Mouse (Mus musculus) CH12.LX (cell line): ENCODE measurements at regions not wholly inside any gene's neighbourhood (a gene's known extent, or its start where the extent isn't known, plus 50 kb on each side); places are given as distances from the start of the nearest gene placed in this dataset.

Experiments
- DNase-seq: peaks from one replicate; pipeline ENCODE4 v3.0.0-alpha.2; 2013; ENCODE audit errors: extremely low read depth
- H3K27ac ChIP-seq: 2 replicates; pipeline ENCODE4 v1.5.1; 2012; ENCODE audit warnings: low read depth, mild to moderate bottlenecking, control low read depth, moderate library complexity; ENCODE audit not compliant: insufficient read depth
- H3K27me3 ChIP-seq: replicated peaks from 2 replicates; pipeline ENCODE3; 2012; ENCODE audit warnings: inconsistent platforms
- H3K36me3 ChIP-seq, 2 experiments: replicated peaks in 1 of 2; 2 replicates each; pipeline versions ENCODE3 to v1.6.1; 2012; ENCODE audit warnings: inconsistent platforms in 1 of 2, low read length in 1 of 2, mild to moderate bottlenecking in 1 of 2, mixed read lengths in 1 of 2, moderate library complexity in 1 of 2; ENCODE audit not compliant: control insufficient read depth in 1 of 2, insufficient read depth in 1 of 2
- H3K4me1 ChIP-seq, 2 experiments: 2 replicates each; pipeline ENCODE4 v1.6.1; 2012; ENCODE audit warnings: inconsistent platforms in 1 of 2, moderate library complexity in 1 of 2; ENCODE audit not compliant: insufficient read depth in 2 of 2, control insufficient read depth in 1 of 2
- H3K4me2 ChIP-seq: 2 replicates; pipeline ENCODE4 v1.6.1; 2012; ENCODE audit warnings: low read depth, mild to moderate bottlenecking, control low read depth; ENCODE audit not compliant: poor library complexity, insufficient read depth, severe bottlenecking
- H3K4me3 ChIP-seq, 3 experiments: fragments of 150-350 bp in 1 of 3; sonication (generic) in 1 of 3; replicated peaks in 1 of 3; 2 replicates each; pipeline versions ENCODE3 to v1.5.1; 2011 to 2012; ENCODE audit warnings: low read depth in 2 of 3, low read length in 2 of 3, mild to moderate bottlenecking in 2 of 3, moderate library complexity in 2 of 3, control low read depth in 1 of 3, improper control_type of control experiment in 1 of 3, inconsistent platforms in 1 of 3, mixed read lengths in 1 of 3; ENCODE audit not compliant: poor library complexity in 1 of 3
- H3K79me2 ChIP-seq: replicated peaks from 2 replicates; pipeline ENCODE4 v1.6.1; 2012; ENCODE audit warnings: mild to moderate bottlenecking, moderate library complexity; ENCODE audit not compliant: control insufficient read depth, poor library complexity, insufficient read depth, severe bottlenecking; ENCODE audit errors: extremely low read depth
- H3K9ac ChIP-seq: 2 replicates; pipeline ENCODE4 v1.6.1; 2012; ENCODE audit warnings: low read depth, mild to moderate bottlenecking, control low read depth, moderate library complexity; ENCODE audit not compliant: insufficient read depth
- H3K9me3 ChIP-seq: replicated peaks from 2 replicates; pipeline ENCODE3; 2012; ENCODE audit warnings: low read length, inconsistent platforms, mixed read lengths
- BHLHE40 ChIP-seq: IDR thresholded peaks from 2 replicates; pipeline ENCODE4 v1.6.1; 2011; ENCODE audit warnings: mild to moderate bottlenecking, low read depth, low read length, improper control_type of control experiment
- CHD1 ChIP-seq: IDR thresholded peaks from 2 replicates; pipeline ENCODE4 v1.6.1; 2012; ENCODE audit warnings: low read depth, low read length, improper control_type of control experiment, inconsistent platforms
- CHD2 ChIP-seq: IDR thresholded peaks from 2 replicates; pipeline ENCODE4 v1.6.1; 2011; ENCODE audit warnings: low read length, improper control_type of control experiment
- E2F4 ChIP-seq: IDR thresholded peaks from 2 replicates; pipeline ENCODE4 v1.6.1; 2011; ENCODE audit warnings: low read depth, low read length, improper control_type of control experiment; ENCODE audit not compliant: insufficient replicate concordance
- ELF1 ChIP-seq: IDR thresholded peaks from 2 replicates; pipeline ENCODE4 v1.6.1; 2014; ENCODE audit warnings: low read depth, mild to moderate bottlenecking, inconsistent platforms, low read length, improper control_type of control experiment
- ETS1 ChIP-seq: conservative IDR thresholded peaks from 2 replicates; pipeline ENCODE4 v1.6.1; 2012; ENCODE audit warnings: low read depth, mild to moderate bottlenecking, inconsistent platforms, low read length, improper control_type of control experiment, moderate library complexity
- GABPA ChIP-seq: IDR thresholded peaks from 2 replicates; pipeline ENCODE4 v1.6.1; 2012; ENCODE audit warnings: low read depth, low read length, improper control_type of control experiment, inconsistent platforms; ENCODE audit not compliant: insufficient replicate concordance
- JUN ChIP-seq: IDR thresholded peaks from 2 replicates; pipeline ENCODE4 v1.6.1; 2011; ENCODE audit warnings: low read depth, mild to moderate bottlenecking, low read length, improper control_type of control experiment, moderate library complexity; ENCODE audit not compliant: insufficient read depth
- JUND ChIP-seq: conservative IDR thresholded peaks from 2 replicates; pipeline ENCODE4 v1.6.1; 2011; ENCODE audit warnings: low read depth, low read length, improper control_type of control experiment
- KAT2A ChIP-seq: IDR thresholded peaks from 2 replicates; pipeline ENCODE4 v1.6.1; 2012; ENCODE audit warnings: low read length, improper control_type of control experiment, inconsistent platforms; ENCODE audit not compliant: insufficient replicate concordance
- MAFK ChIP-seq: IDR thresholded peaks from 2 replicates; pipeline ENCODE4 v1.6.1; 2011; ENCODE audit warnings: low read length, improper control_type of control experiment; ENCODE audit not compliant: insufficient replicate concordance
- MAZ ChIP-seq: IDR thresholded peaks from 2 replicates; pipeline ENCODE4 v1.6.1; 2012; ENCODE audit warnings: low read depth, mild to moderate bottlenecking, inconsistent platforms, low read length, improper control_type of control experiment, moderate library complexity
- MXI1 ChIP-seq: IDR thresholded peaks from 2 replicates; pipeline ENCODE4 v1.6.1; 2011; ENCODE audit warnings: mild to moderate bottlenecking, low read depth, low read length, improper control_type of control experiment
- MYC ChIP-seq: IDR thresholded peaks from 2 replicates; pipeline ENCODE4 v1.6.1; 2011; ENCODE audit warnings: low read depth, mild to moderate bottlenecking, improper control_type of control experiment, low read length
- NELFE ChIP-seq: IDR thresholded peaks from 2 replicates; pipeline ENCODE4 v1.6.1; 2011; ENCODE audit warnings: low read depth, low read length, improper control_type of control experiment
- PAX5 ChIP-seq: IDR thresholded peaks from 2 replicates; pipeline ENCODE4 v1.6.1; 2012; ENCODE audit warnings: low read length, inconsistent platforms, mixed read lengths
- POLR2A ChIP-seq: IDR thresholded peaks from 2 replicates; pipeline ENCODE4 v1.6.1; 2011; ENCODE audit warnings: low read depth, mild to moderate bottlenecking, improper control_type of control experiment, low read length
- RAD21 ChIP-seq: IDR thresholded peaks from 2 replicates; pipeline ENCODE4 v1.6.1; 2011; ENCODE audit warnings: low read depth, mild to moderate bottlenecking, low read length, improper control_type of control experiment, moderate library complexity
- RCOR1 ChIP-seq: conservative IDR thresholded peaks from 2 replicates; pipeline ENCODE4 v1.6.1; 2012; ENCODE audit warnings: low read depth, mild to moderate bottlenecking, inconsistent platforms, low read length, improper control_type of control experiment
- SIN3A ChIP-seq: IDR thresholded peaks from 2 replicates; pipeline ENCODE4 v1.6.1; 2012; ENCODE audit warnings: low read length, improper control_type of control experiment, inconsistent platforms
- TBP ChIP-seq: conservative IDR thresholded peaks from 2 replicates; pipeline ENCODE4 v1.6.1; 2011; ENCODE audit warnings: low read depth, low read length, improper control_type of control experiment
- TCF12 ChIP-seq: IDR thresholded peaks from 2 replicates; pipeline ENCODE4 v1.6.1; 2014; ENCODE audit warnings: low read depth, mild to moderate bottlenecking, inconsistent platforms, low read length, improper control_type of control experiment
- USF2 ChIP-seq: conservative IDR thresholded peaks from 2 replicates; pipeline ENCODE4 v1.6.1; 2011; ENCODE audit warnings: low read depth, low read length, improper control_type of control experiment
- ZC3H11A ChIP-seq: IDR thresholded peaks from 2 replicates; pipeline ENCODE4 v1.6.1; 2012; ENCODE audit warnings: low read depth, mild to moderate bottlenecking, inconsistent platforms, low read length, improper control_type of control experiment
- ZKSCAN1 ChIP-seq: IDR thresholded peaks from 2 replicates; pipeline ENCODE4 v1.6.1; 2012; ENCODE audit warnings: low read depth, inconsistent platforms, low read length, improper control_type of control experiment, borderline replicate concordance
- ZMIZ1 ChIP-seq: IDR thresholded peaks from 2 replicates; pipeline ENCODE4 v1.6.1; 2012; ENCODE audit warnings: low read depth, mild to moderate bottlenecking, inconsistent platforms, low read length, improper control_type of control experiment
- ZNF384 ChIP-seq: IDR thresholded peaks from 2 replicates; pipeline ENCODE4 v1.6.1; 2012; ENCODE audit warnings: low read depth, low read length, improper control_type of control experiment, inconsistent platforms
- dilution Hi-C: fragments of 300-500 bp; cut with MboI; formaldehyde crosslinking; loops from 2 replicates; pipeline ENCODE4 v1.14.3; 2020; ENCODE audit warnings: low sequenced_read_pairs; ENCODE audit not compliant: extremely low pct_unique_long_range_greater_than_20kb, extremely low pct_ligation_motif_present
- in situ Hi-C: fragments of 300-500 bp; cut with MboI; formaldehyde crosslinking; loops from 3 replicates; pipeline ENCODE4 v1.14.3; 2019; ENCODE audit warnings: low sequenced_read_pairs, low pct_ligation_motif_present, low pct_unique_long_range_greater_than_20kb, mixed read lengths

- Histone ChIP-seq H3K27ac (no peak overlapping the region), H3K4me2 (no peak overlapping the region)
- TF ChIP-seq ZNF384 (no peak), PAX5 (no peak), SIN3A (no peak), E2F4 (no peak), CHD1 (no peak), RAD21 (no peak), ZMIZ1 (no peak), MXI1 (no peak), TBP (no peak), TCF12 (no peak), MYC (no peak), JUND (no peak), ELF1 (no peak), ZC3H11A (no peak), GABPA (no peak), RCOR1 (no peak)
- TF ChIP-seq, all 38 proteins: peak for 0
- no peaks in the 10 kb centered on the region for H3K27me3 ChIP-seq
- H3K9me3 ChIP-seq = no peaks in the 10 kb centered on the region
- H3K4me1 ChIP-seq = 0 out of 4 replicates have a peak, but pooled peaks cover 0 to 4% of the 10 kb centered on the region in 2 experiments
- DNase-seq = no peak
- dilution Hi-C loops = no loop called here
- H3K4me3 ChIP-seq = no peak overlapping the region
- in situ Hi-C loops = no loop called here
- H3K36me3 ChIP-seq = no peaks in the 10 kb centered on the region
- no peak overlapping the region for H3K9ac ChIP-seq
- H3K79me2 ChIP-seq = no peaks in the 10 kb centered on the region
Observed at GRCm38 (mm10) chr7:73198069-73198468, 177.2 kb upstream of the Rgma start.

- Histone ChIP-seq H3K9me3 (no peaks in the 10 kb centered on the region), H3K4me3 (no peak overlapping the region), H3K79me2 (no peaks in the 10 kb centered on the region), H3K4me2 (no peak overlapping the region), H3K9ac (no peak overlapping the region), H3K27me3 (no peaks in the 10 kb centered on the region), H3K4me1 (0 out of 4 replicates have a peak, but pooled peaks cover 0 to 4% of the 10 kb centered on the region in 2 experiments), H3K27ac (no peak overlapping the region), H3K36me3 (no peaks in the 10 kb centered on the region)
- dilution Hi-C loops = no loop called here
- DNase-seq = no peak
- no peak for TF ChIP-seq NELFE
- no peak for TF ChIP-seq USF2
- no peak for TF ChIP-seq CHD2
- no peak for TF ChIP-seq MAZ
- no peak for TF ChIP-seq TCF12
- TF ChIP-seq ZC3H11A = no peak
- TF ChIP-seq JUND = no peak
- TF ChIP-seq TBP = no peak
- TF ChIP-seq E2F4 = no peak
- no peak for TF ChIP-seq PAX5
- no peak for TF ChIP-seq KAT2A
- TF ChIP-seq MYC = no peak
- no peak for TF ChIP-seq MAFK
- TF ChIP-seq JUN = no peak
- TF ChIP-seq ETS1 = no peak
- no peak for TF ChIP-seq ZNF384
- no peak for TF ChIP-seq BHLHE40
- TF ChIP-seq POLR2A = no peak
- no peak for TF ChIP-seq ZMIZ1
- TF ChIP-seq ZKSCAN1 = no peak
- in situ Hi-C loops = no loop called here
Observed at GRCm38 (mm10) chr7:73199967-73200366, 175.3 kb upstream of the Rgma start.
